9 mouse cellular contexts compared by ENCODE assay signal in genomic region chr7:51955424-51956041, GRCm38 (mm10). TPM values are rescaled to one million over a fixed set of nuclear protein-coding genes. Genes with fewer than 3 reads are reported as not detected.
DNase-seq lines count a peak whose midpoint lies in the region; ATAC-seq and TF ChIP-seq lines count a peak whose summit lies in the region.
"Had no signal": no experiment of that assay in that cellular context is flagged by ENCODE, and none has a peak within 500 bp of the region (broad histone marks: within the 10 kb centered on the region; RNA-seq: fewer than 3 reads in every experiment).

No protein-coding gene starts in this region.

- 48% methylated on average over 9 of the region's 9 CpGs for WGBS in liver, embryonic 12.5 days (ENCODE audit: insufficient replicate concordance)
- 64% methylated on average over 9 of the region's 9 CpGs for WGBS in liver, postnatal 0 days (ENCODE audit: insufficient replicate concordance)
- 38% methylated on average over 9 of the region's 9 CpGs for WGBS in forebrain, embryonic 13.5 days
- 44% methylated on average over 9 of the region's 9 CpGs for WGBS in limb, embryonic 11.5 days

- DNase-seq in liver, postnatal 0 days = no peak
- peak; percentile 46 for DNase-seq in limb, embryonic 11.5 days (ENCODE audit: low spot score)
- no peak for DNase-seq in frontal cortex, postnatal 25 days (ENCODE audit: low spot score in 2 of 2)
- DNase-seq in urinary bladder, adult 2 months (ENCODE audit: low spot score) = no peak
- no peak for DNase-seq in yolk sac, embryonic 10.5 days (ENCODE audit: low spot score)

- no peaks in the 10 kb centered on the region for H3K9me3 ChIP-seq in liver, embryonic 12.5 days (replicated peaks)
- no peaks in the 10 kb centered on the region for H3K9me3 ChIP-seq in liver, postnatal 0 days (ENCODE audit: low read length)
- H3K9me3 ChIP-seq in forebrain, embryonic 13.5 days (replicated peaks) = no peaks in the 10 kb centered on the region
- no peaks in the 10 kb centered on the region for H3K9me3 ChIP-seq in limb, embryonic 11.5 days (ENCODE audit: control insufficient read depth, low read length)
- H3K9me3 ChIP-seq: embryonic facial prominence, embryonic 13.5 days; lung, embryonic 15.5 days had no signal

- H3K4me2 ChIP-seq in liver, embryonic 12.5 days = no peak overlapping the region
- H3K4me2 ChIP-seq in liver, postnatal 0 days (ENCODE audit: low read depth, low read length) = no peak overlapping the region
- no peak overlapping the region for H3K4me2 ChIP-seq in forebrain, embryonic 13.5 days
- no peak overlapping the region for H3K4me2 ChIP-seq in limb, embryonic 11.5 days (ENCODE audit: low read depth, severe bottlenecking)
- H3K4me2 ChIP-seq: embryonic facial prominence, embryonic 13.5 days; lung, embryonic 15.5 days had no signal

- peak; percentile 42; the same call in 1 of the 2 replicates for ATAC-seq in liver, embryonic 12.5 days
- ATAC-seq in liver, postnatal 0 days = no peak
- ATAC-seq in forebrain, embryonic 13.5 days = peak; percentile 76
- peak; percentile 77 for ATAC-seq in limb, embryonic 11.5 days (ENCODE audit: insufficient number of reproducible peaks, low FRiP score, low TSS enrichment, low read depth)

- H3K4me1 ChIP-seq in liver, embryonic 12.5 days = 0 out of 2 replicates have a peak, but pooled peaks cover 2% of the 10 kb centered on the region
- no peaks in the 10 kb centered on the region for H3K4me1 ChIP-seq in liver, postnatal 0 days (ENCODE audit: insufficient read depth)
- H3K4me1 ChIP-seq in forebrain, embryonic 13.5 days = peaks cover 16% of the 10 kb centered on the region; the same call in 1 of the 2 replicates
- peaks cover 9% of the 10 kb centered on the region; the same call in 1 of the 2 replicates for H3K4me1 ChIP-seq in limb, embryonic 11.5 days (ENCODE audit: control insufficient read depth, insufficient read depth, low read length)
- H3K4me1 ChIP-seq: lung, embryonic 15.5 days had no signal

- H3K9ac ChIP-seq in liver, embryonic 12.5 days = no peak overlapping the region
- no peak overlapping the region for H3K9ac ChIP-seq in liver, postnatal 0 days (replicated peaks)
- H3K9ac ChIP-seq in forebrain, embryonic 13.5 days = no peak overlapping the region
- no peak overlapping the region for H3K9ac ChIP-seq in limb, embryonic 11.5 days (ENCODE audit: low read length)
- H3K9ac ChIP-seq: embryonic facial prominence, embryonic 13.5 days; lung, embryonic 15.5 days had no signal

- H3K4me3 ChIP-seq in liver, embryonic 12.5 days = no peak overlapping the region
- H3K4me3 ChIP-seq in liver, postnatal 0 days (ENCODE audit: low read depth, low read length) = no peak overlapping the region
- no peak overlapping the region for H3K4me3 ChIP-seq in forebrain, embryonic 13.5 days
- H3K4me3 ChIP-seq in limb, embryonic 11.5 days (ENCODE audit: low read depth, low read length) = no peak overlapping the region
- H3K4me3 ChIP-seq: embryonic facial prominence, embryonic 13.5 days; lung, embryonic 15.5 days had no signal

- no peaks in the 10 kb centered on the region for H3K27me3 ChIP-seq in liver, embryonic 12.5 days (replicated peaks)
- H3K27me3 ChIP-seq in liver, postnatal 0 days (ENCODE audit: insufficient read depth, low read length) = no peaks in the 10 kb centered on the region
- no peaks in the 10 kb centered on the region for H3K27me3 ChIP-seq in forebrain, embryonic 13.5 days
- no peaks in the 10 kb centered on the region for H3K27me3 ChIP-seq in limb, embryonic 11.5 days (ENCODE audit: control insufficient read depth, insufficient read depth, low read length)
- H3K27me3 ChIP-seq: embryonic facial prominence, embryonic 13.5 days; lung, embryonic 15.5 days had no signal

- H3K27ac ChIP-seq in liver, embryonic 12.5 days = no peak overlapping the region
- no peak overlapping the region for H3K27ac ChIP-seq in liver, postnatal 0 days (ENCODE audit: low read depth)
- peak overlapping the region; percentile 4 for H3K27ac ChIP-seq in forebrain, embryonic 13.5 days
- peak overlapping the region; percentile 52; the same call in 1 of the 2 replicates for H3K27ac ChIP-seq in limb, embryonic 11.5 days (replicated peaks; ENCODE audit: low read depth, low read length)
- H3K27ac ChIP-seq: embryonic facial prominence, embryonic 13.5 days; lung, embryonic 15.5 days had no signal

- no peak for TF ChIP-seq EP300 in liver, postnatal 0 days (IDR thresholded peaks at IDR 0.05; ENCODE audit: low read depth)

- no peaks in the 10 kb centered on the region for H3K36me3 ChIP-seq in liver, embryonic 12.5 days
- H3K36me3 ChIP-seq in liver, postnatal 0 days (replicated peaks; ENCODE audit: insufficient read depth, low read length) = no peaks in the 10 kb centered on the region
- H3K36me3 ChIP-seq in forebrain, embryonic 13.5 days (ENCODE audit: poor library complexity, severe bottlenecking) = no peaks in the 10 kb centered on the region
- no peaks in the 10 kb centered on the region for H3K36me3 ChIP-seq in limb, embryonic 11.5 days (ENCODE audit: control insufficient read depth, insufficient read depth, low read length)
- H3K36me3 ChIP-seq: lung, embryonic 15.5 days had no signal

- TF ChIP-seq CTCF in liver, postnatal 0 days (IDR thresholded peaks at IDR 0.05; ENCODE audit: low read depth) = no peak

RNA-seq across cellular contexts. Expression of gene Svip, which starts 50.3 kb away (rescaled TPM):
- 26.1 and 26.2 TPM in 2 replicates for polyA plus RNA-seq in liver, embryonic 12.5 days (2016; fragmentation: Nextera tagmentation; extraction: Ambion mirVana)
- polyA plus RNA-seq in liver, postnatal 0 days (2015; fragmentation: Nextera tagmentation; extraction: Ambion mirVana) = 10.0 and 10.3 TPM in 2 replicates
- polyA plus RNA-seq in forebrain, embryonic 13.5 days (2015; fragmentation: Nextera tagmentation; extraction: Ambion mirVana) = 22.0 and 22.3 TPM in 2 replicates
- polyA plus RNA-seq in limb, embryonic 11.5 days (2014; fragmentation: Nextera tagmentation; extraction: Ambion mirVana) = 1.9 and 2.5 TPM in 2 replicates
- 13.1 and 13.5 TPM in 2 replicates for polyA plus RNA-seq in urinary bladder, adult 2 months (2012; rRNA removed)

RNA-seq across cellular contexts. Expression of gene 1700015G11Rik, which starts 60.0 kb away (rescaled TPM):
- polyA plus RNA-seq in liver, embryonic 12.5 days (2016; fragmentation: Nextera tagmentation; extraction: Ambion mirVana) = not detected in 2 replicates
- polyA plus RNA-seq in liver, postnatal 0 days (2015; fragmentation: Nextera tagmentation; extraction: Ambion mirVana) = not detected in 2 replicates
- polyA plus RNA-seq in forebrain, embryonic 13.5 days (2015; fragmentation: Nextera tagmentation; extraction: Ambion mirVana) = not detected in 2 replicates
- not detected in 2 replicates for polyA plus RNA-seq in limb, embryonic 11.5 days (2014; fragmentation: Nextera tagmentation; extraction: Ambion mirVana)
- polyA plus RNA-seq in urinary bladder, adult 2 months (2012; rRNA removed) = not detected in 2 replicates
- polyA plus RNA-seq: embryonic facial prominence, embryonic 13.5 days; lung, embryonic 15.5 days had no signal

Comparison
In these comparisons a context has a peak if more than half of its experiments do, and no peak if none do; other contexts are left out.
1. H3K27ac ChIP-seq: peak in forebrain, embryonic 13.5 days (single experiment) and limb, embryonic 11.5 days (single experiment); none in liver, embryonic 12.5 days (single experiment) and liver, postnatal 0 days (single experiment).